Mouse (Mus musculus) brain, embryonic 14.5 days (tissue): ENCODE measurements at regions not wholly inside any gene's neighbourhood (a gene's known extent, or its start where the extent isn't known, plus 50 kb on each side); places are given as distances from the start of the nearest gene placed in this dataset.

Source experiments
- CTCF ChIP-seq: fragments of 200-500 bp; IDR thresholded peaks from 2 replicates; pipeline ENCODE4 v1.5.1; 2012; ENCODE audit warnings: inconsistent platforms, mild to moderate bottlenecking, moderate library complexity, borderline replicate concordance; ENCODE audit not compliant: insufficient read depth, insufficient read length; ENCODE audit errors: extremely low read depth
- POLR2A ChIP-seq: fragments of 200-500 bp; IDR thresholded peaks from 2 replicates; pipeline ENCODE4 v1.6.1; 2012; ENCODE audit warnings: mild to moderate bottlenecking, inconsistent platforms, borderline replicate concordance; ENCODE audit not compliant: poor library complexity, insufficient read depth, insufficient read length, severe bottlenecking; ENCODE audit errors: extremely low read depth

DNA sequence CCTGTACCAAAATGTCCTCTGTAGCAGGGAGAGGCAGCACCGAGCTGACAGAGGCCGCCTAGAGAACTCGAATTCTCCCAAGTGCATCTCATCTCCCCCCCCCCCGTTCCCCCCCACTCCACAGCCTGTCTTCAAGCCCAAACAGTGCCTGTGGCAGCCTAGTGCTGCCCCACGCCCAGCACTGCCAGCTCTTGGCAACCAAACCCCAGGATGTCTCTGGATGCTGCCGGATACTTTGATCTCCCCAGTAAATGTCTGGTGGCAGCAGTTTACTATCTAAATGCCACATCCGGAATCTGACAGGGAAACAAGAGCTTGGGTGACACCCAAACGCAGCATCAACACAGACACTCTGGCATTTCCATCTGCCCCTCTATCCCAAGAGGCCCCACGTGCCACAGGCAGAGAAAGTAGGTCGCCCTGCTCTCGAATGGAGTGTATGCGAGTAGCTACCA lies 213.4 kb upstream of the Rpl38 start:
- TF ChIP-seq CTCF (no peak), POLR2A (no peak)
